Mouse (Mus musculus) G1E (cell line): ENCODE data around the gene Glod4. TPM values are rescaled to one million over a fixed set of nuclear protein-coding genes. Genes with fewer than 3 reads are reported as not detected.
"Not testable (repeated sequence)": the region's sequence is repeated elsewhere in the genome, so short reads cannot be mapped to it uniquely, and the experiment has no call there.

Source experiments
- ATAC-seq: 2 replicates; pipeline ENCODE4 v1.8.0; 2016; ENCODE audit warnings: mild to moderate bottlenecking; ENCODE audit not compliant: insufficient number of reproducible peaks, poor library complexity, low FRiP score, severe bottlenecking; ENCODE audit errors: extremely low read depth
- DNase-seq: peaks from one replicate; pipeline ENCODE4 v3.0.0; 2012; ENCODE audit warnings: low spot score
- H3K27me3 ChIP-seq: 2 replicates; pipeline ENCODE4 v1.6.1; 2012; ENCODE audit warnings: mild to moderate bottlenecking, low read length, inconsistent platforms; ENCODE audit not compliant: insufficient read depth
- H3K36me3 ChIP-seq: replicated peaks from 2 replicates; pipeline ENCODE3; 2012; ENCODE audit warnings: mild to moderate bottlenecking, inconsistent platforms
- H3K4me1 ChIP-seq: 2 replicates; pipeline ENCODE4 v1.6.1; 2012; ENCODE audit warnings: low read depth, low read length, inconsistent platforms, mixed read lengths; ENCODE audit not compliant: insufficient read depth
- H3K4me3 ChIP-seq: 2 replicates; pipeline ENCODE4 v1.5.1; 2012; ENCODE audit warnings: low read depth, mild to moderate bottlenecking, inconsistent platforms, low read length, moderate library complexity, mixed read lengths
- H3K9me3 ChIP-seq: replicated peaks from 2 replicates; pipeline ENCODE4 v1.6.1; 2012; ENCODE audit warnings: inconsistent platforms
- CTCF ChIP-seq: IDR thresholded peaks from 2 replicates; pipeline ENCODE4 v1.5.1; 2012; ENCODE audit warnings: low read depth, low read length, inconsistent platforms, mixed read lengths
- GATA1 ChIP-seq: IDR thresholded peaks from 2 replicates; pipeline ENCODE4 v1.6.1; 2012; ENCODE audit warnings: borderline replicate concordance, low read length, inconsistent platforms, mixed read lengths
- GATA2 ChIP-seq: IDR thresholded peaks from 2 replicates; pipeline ENCODE4 v1.6.1; 2012; ENCODE audit warnings: low read depth, low read length, inconsistent platforms, borderline replicate concordance
- POLR2AphosphoS5 ChIP-seq: IDR thresholded peaks from 2 replicates; pipeline ENCODE4 v1.6.1; 2012; ENCODE audit warnings: low read depth, low read length, inconsistent platforms; ENCODE audit not compliant: insufficient replicate concordance
- TAL1 ChIP-seq: conservative IDR thresholded peaks from 2 replicates; pipeline ENCODE4 v1.6.1; 2012; ENCODE audit warnings: low read depth, low read length, inconsistent platforms, mixed read lengths
- polyA plus RNA-seq: library from polyadenylated mRNA; stranded (reverse); fragments of >175 nt; gene quantifications from 2 replicates; pipeline ENCODE4 v1.2.3, GENCODE M21; 2012
- total RNA-seq, 2 experiments: library from RNA; stranded (forward) in 1 of 2; stranded (reverse) in 1 of 2; fragments of 200-1000 nt in 1 of 2; fragments of >200 nt in 1 of 2; fragmentation: Nextera tagmentation in 1 of 2; gene quantifications; 2 replicates each; pipeline ENCODE4 v1.2.3; 2014 to 2017

Glod4 gene
- total and polyA plus RNA-seq, 3 experiments = 5.8 to 168 (median 61.4) TPM

DNA sequence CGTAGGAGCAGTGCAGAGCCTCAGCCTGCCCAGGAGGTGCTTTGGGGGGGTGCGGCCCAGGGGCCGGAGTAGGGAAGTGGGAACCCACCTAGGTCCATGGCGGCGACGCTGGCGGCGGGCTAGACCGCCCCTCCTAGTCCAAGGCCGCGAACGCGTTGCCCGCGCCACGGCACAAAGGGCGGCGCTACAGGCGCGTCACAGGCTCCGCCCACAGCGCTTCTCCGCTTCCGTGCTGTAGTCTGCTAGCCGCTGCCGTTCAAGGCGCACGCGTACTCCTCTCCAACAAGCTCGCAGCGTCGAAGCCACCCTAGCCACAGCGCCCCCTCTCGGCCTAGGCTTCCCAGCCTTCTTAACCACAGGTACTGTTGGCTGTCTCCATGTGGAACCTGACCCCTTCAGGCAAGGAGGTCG lies 26.1 kb downstream of the Glod4 start, which contains the start of the genes Dbil5 and Gemin4:
Gene Dbil5 (plus strand): TSS at position 219 of the 411 bp plus-strand sequence.
Gene Gemin4 (minus strand): TSS at position 275 of the 411 bp plus-strand sequence.
- ATAC-seq = peak; percentile 95
- H3K36me3 ChIP-seq = peaks cover 78% of the 10 kb centered on the region

DNA sequence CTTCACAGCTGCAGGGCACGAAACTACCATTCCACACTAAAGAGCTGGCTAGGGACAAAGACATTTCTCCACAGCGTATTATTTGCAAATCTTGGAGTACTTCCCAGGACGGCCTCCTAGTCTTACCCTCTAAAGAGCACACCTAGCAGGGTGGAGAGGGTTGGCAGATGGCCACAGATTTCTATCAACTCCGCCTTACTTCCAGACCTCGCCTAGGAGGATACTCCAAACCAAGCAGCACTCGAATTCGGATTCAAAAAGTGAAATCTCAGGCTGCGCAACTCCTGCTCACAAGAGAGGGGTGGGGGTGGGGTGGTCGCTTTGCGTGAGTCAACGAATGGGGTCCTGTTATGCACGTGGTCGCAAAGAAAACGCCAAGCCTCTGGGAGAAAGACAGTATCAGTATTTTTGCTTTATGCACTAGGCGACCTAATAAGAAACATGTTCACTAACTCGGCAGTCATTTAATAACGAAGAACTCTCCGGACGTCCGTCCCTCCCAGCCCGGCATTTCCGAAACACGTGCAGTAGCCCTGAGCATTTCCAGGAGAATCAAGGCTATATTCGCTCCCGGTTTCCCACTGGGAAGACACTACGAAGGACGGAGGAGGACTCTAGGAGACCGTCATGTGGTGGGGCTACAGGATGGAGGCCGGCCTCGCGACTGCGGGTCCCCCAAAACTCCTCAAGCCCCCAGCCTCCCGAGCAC lies 26.7 kb downstream of the Glod4 start:
- ATAC-seq (no peak), DNase-seq (peak; percentile 16)
- Histone ChIP-seq H3K4me3 (peak overlapping the region; percentile 88), H3K27me3 (no peaks in the 10 kb centered on the region), H3K4me1 (peaks cover 39% of the 10 kb centered on the region), H3K36me3 (peaks cover 79% of the 10 kb centered on the region), H3K9me3 (no peaks in the 10 kb centered on the region)
- TF ChIP-seq POLR2AphosphoS5 = no peak
- TF ChIP-seq CTCF = no peak
- TF ChIP-seq GATA1 = no peak
- TF ChIP-seq GATA2 = no peak
- no peak for TF ChIP-seq TAL1

More for the DNA sequence above, 26.1 kb downstream of the Glod4 start, which contains the start of the genes Dbil5 and Gemin4:
- TF ChIP-seq CTCF (peak; percentile 81), GATA1 (no peak)
- H3K27me3 ChIP-seq = no peaks in the 10 kb centered on the region
- peaks cover 39% of the 10 kb centered on the region for H3K4me1 ChIP-seq
- peak; percentile 85 for DNase-seq
- H3K9me3 ChIP-seq = no peaks in the 10 kb centered on the region
- H3K4me3 ChIP-seq = peak within 1 kb of the TSS; percentile 88

GRCm38 (mm10) chr11:76216049-76216540 lies 27.4 kb downstream of the Glod4 start:
- Histone ChIP-seq H3K36me3 (peaks cover 75% of the 10 kb centered on the region), H3K9me3 (no peaks in the 10 kb centered on the region), H3K4me1 (peaks cover 39% of the 10 kb centered on the region), H3K27me3 (no peaks in the 10 kb centered on the region), H3K4me3 (peak overlapping the region; percentile 88; the same call in 1 of the 2 replicates)
- DNase-seq = no peak
- no peak for ATAC-seq
- TF ChIP-seq GATA1 = no peak
- no peak for TF ChIP-seq POLR2AphosphoS5
- TF ChIP-seq GATA2 = no peak
- TF ChIP-seq TAL1 = no peak
- TF ChIP-seq CTCF = no peak

DNA sequence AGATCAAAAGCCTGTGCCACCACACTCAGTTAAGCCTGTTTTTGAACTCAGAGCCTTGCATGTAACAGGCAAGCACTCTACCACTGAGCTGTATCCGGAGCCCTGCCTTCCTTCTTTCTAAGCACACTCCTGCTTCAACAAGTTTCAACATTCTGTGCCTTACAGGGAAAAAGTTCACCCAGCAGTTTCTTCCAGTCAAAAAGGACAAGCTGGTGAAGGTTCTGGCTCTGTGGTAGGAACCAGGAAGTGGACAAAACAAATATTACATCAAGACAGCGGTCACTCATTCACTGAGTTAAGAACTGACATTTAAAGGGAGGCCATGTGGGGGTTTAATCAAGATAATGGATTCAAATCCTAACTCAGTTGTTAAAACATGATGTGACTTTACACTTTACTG lies 28.5 kb downstream of the Glod4 start:
- Histone ChIP-seq H3K36me3 (peaks cover 76% of the 10 kb centered on the region), H3K27me3 (no peaks in the 10 kb centered on the region), H3K9me3 (no peaks in the 10 kb centered on the region), H3K4me1 (peaks cover 42% of the 10 kb centered on the region), H3K4me3 (no peak overlapping the region)
- TF ChIP-seq TAL1 = no peak
- TF ChIP-seq CTCF = no peak
- no peak for TF ChIP-seq GATA1
- TF ChIP-seq POLR2AphosphoS5 = no peak
- TF ChIP-seq GATA2 = no peak
- ATAC-seq (no peak), DNase-seq (no peak)

DNA sequence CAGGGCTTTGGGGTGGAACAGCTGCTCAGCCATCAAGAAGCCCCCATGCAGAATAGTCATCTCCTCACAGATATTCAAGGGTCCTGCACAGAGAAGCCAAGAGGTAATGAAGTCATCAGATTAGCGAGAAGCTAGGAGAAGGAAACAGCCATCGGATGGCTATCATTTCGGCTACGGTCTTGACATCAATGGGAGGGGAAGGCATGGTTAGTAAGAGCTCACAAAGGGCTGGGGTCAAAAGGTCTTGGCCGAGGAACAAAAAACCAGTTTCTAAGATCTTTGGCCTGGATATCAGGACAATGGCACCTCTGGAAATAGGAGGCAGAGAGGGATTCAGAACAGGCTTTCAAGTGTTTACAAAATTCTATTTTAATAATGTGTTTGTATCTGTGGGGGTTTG lies 29.7 kb downstream of the Glod4 start:
- DNase-seq (no peak), ATAC-seq (no peak)
- Histone ChIP-seq H3K36me3 (peaks cover 76% of the 10 kb centered on the region), H3K4me1 (peaks cover 47% of the 10 kb centered on the region), H3K9me3 (no peaks in the 10 kb centered on the region), H3K27me3 (no peaks in the 10 kb centered on the region), H3K4me3 (no peak overlapping the region)
- TF ChIP-seq GATA2 = no peak
- TF ChIP-seq GATA1 = no peak
- TF ChIP-seq POLR2AphosphoS5 = no peak
- TF ChIP-seq TAL1 = no peak
- TF ChIP-seq CTCF = no peak

DNA sequence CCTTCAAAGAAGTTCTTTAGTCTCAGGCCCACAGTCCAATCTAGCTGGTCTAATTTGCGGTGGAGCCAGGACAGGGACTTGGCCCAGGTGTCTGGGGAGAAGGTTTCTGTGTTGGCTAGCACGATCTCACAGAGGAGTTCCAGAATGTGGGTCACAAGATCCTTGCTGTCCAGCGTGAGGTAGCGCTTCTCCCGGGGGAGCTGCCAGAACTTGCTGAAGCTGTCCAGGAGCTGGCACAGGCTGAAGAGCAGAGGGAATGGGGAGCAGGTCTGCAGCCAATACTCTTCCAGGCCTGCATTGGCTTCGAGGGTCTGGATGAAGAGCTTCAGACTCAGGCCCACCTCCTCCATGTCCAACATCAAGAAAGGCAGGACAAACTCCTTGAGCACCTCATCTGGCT lies 31.9 kb downstream of the Glod4 start:
- not testable (repeated sequence) for ATAC-seq, H3K9me3 ChIP-seq, DNase-seq, H3K27me3 ChIP-seq, H3K4me3 ChIP-seq
- Histone ChIP-seq H3K36me3 (peaks cover 90% of the 10 kb centered on the region), H3K4me1 (peaks cover 35% of the 10 kb centered on the region)
